Mouse (Mus musculus): Measurements from ENCODE around the gene Eif2ak4. TPM values are rescaled to one million over a fixed set of nuclear protein-coding genes. Genes with fewer than 3 reads are reported as not detected.

Gene Eif2ak4
- polyA plus RNA-seq, 1 experiment: 4.0 TPM

DNA sequence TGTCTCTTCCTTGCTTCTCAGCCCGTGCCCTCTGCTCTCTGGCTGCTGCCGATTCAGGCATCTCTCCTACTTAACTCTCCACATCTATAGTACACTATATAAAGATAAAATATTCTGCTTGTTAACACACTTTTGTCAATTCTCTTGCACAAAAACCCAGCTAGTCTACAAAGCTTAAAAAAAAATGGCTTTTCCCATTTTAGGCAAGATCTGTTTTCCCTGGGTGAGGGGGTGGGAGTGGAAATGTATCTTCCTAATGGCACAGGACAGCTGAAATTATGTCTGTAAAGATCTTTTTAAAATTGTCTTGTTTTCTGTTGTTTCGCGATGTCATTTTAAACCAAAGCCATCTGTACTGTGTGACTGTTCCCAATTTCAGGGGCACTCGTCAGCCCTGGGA, 75.1 kb downstream of the Eif2ak4 start:
- TF ChIP-seq POLR2A (IDR thresholded peaks at IDR 0.05; ENCODE audit: low read depth, low read length): no peak
- no peak for TF ChIP-seq CTCF (IDR thresholded peaks at IDR 0.05; ENCODE audit: extremely low read depth, insufficient read length, insufficient replicate concordance, low read depth, low read length)
- no peak overlapping the region for H3K4me3 ChIP-seq (ENCODE audit: low read depth, low read length)
- peaks cover 15% of the 10 kb centered on the region for H3K36me3 ChIP-seq (ENCODE audit: control insufficient read depth, insufficient read depth, low read length)
- WGBS: 97% methylated on average over 5 of the region's 5 CpGs
- no peaks in the 10 kb centered on the region for H3K27me3 ChIP-seq (ENCODE audit: control insufficient read depth, insufficient read depth, low read length)
- no peaks in the 10 kb centered on the region for H3K4me1 ChIP-seq (ENCODE audit: control insufficient read depth, insufficient read depth, insufficient read length, low read length)
- no peak overlapping the region for H3K27ac ChIP-seq (ENCODE audit: insufficient read depth, low read depth, low read length)

- H3K4me3 ChIP-seq (ENCODE audit: low read depth, low read length): no peak overlapping the region
- no peaks in the 10 kb centered on the region for H3K4me1 ChIP-seq (ENCODE audit: control insufficient read depth, insufficient read depth, insufficient read length, low read length)
- WGBS: 82% methylated on average over 3 of the region's 3 CpGs
- H3K27ac ChIP-seq (ENCODE audit: insufficient read depth, low read depth, low read length): no peak overlapping the region
- H3K27me3 ChIP-seq (ENCODE audit: control insufficient read depth, insufficient read depth, low read length): no peaks in the 10 kb centered on the region
- H3K36me3 ChIP-seq (ENCODE audit: control insufficient read depth, insufficient read depth, low read length): peaks cover 20% of the 10 kb centered on the region
- TF ChIP-seq CTCF (IDR thresholded peaks at IDR 0.05; ENCODE audit: extremely low read depth, insufficient read length, insufficient replicate concordance, low read depth, low read length): no peak
- no peak for TF ChIP-seq POLR2A (IDR thresholded peaks at IDR 0.05; ENCODE audit: low read depth, low read length)
Measured at GRCm38 (mm10) chr2:118464450-118464849, 76.0 kb downstream of the Eif2ak4 start.

- Histone ChIP-seq H3K4me3 (ENCODE audit: low read depth, low read length) (no peak overlapping the region), H3K27me3 (ENCODE audit: control insufficient read depth, insufficient read depth, low read length) (no peaks in the 10 kb centered on the region), H3K27ac (ENCODE audit: insufficient read depth, low read depth, low read length) (no peak overlapping the region), H3K36me3 (ENCODE audit: control insufficient read depth, insufficient read depth, low read length) (peaks cover 22% of the 10 kb centered on the region), H3K4me1 (ENCODE audit: control insufficient read depth, insufficient read depth, insufficient read length, low read length) (no peaks in the 10 kb centered on the region)
- 77% methylated on average over 2 of the region's 2 CpGs for WGBS
- no peak for TF ChIP-seq POLR2A (IDR thresholded peaks at IDR 0.05; ENCODE audit: low read depth, low read length)
- TF ChIP-seq CTCF (IDR thresholded peaks at IDR 0.05; ENCODE audit: extremely low read depth, insufficient read length, insufficient replicate concordance, low read depth, low read length): no peak
Measured at GRCm38 (mm10) chr2:118465894-118466293, 77.5 kb downstream of the Eif2ak4 start.

GRCm38 (mm10) chr2:118466601-118467000, 78.2 kb downstream of the Eif2ak4 start:
- Histone ChIP-seq H3K27me3 (ENCODE audit: control insufficient read depth, insufficient read depth, low read length) (no peaks in the 10 kb centered on the region), H3K27ac (ENCODE audit: insufficient read depth, low read depth, low read length) (no peak overlapping the region), H3K4me1 (ENCODE audit: control insufficient read depth, insufficient read depth, insufficient read length, low read length) (no peaks in the 10 kb centered on the region), H3K4me3 (ENCODE audit: low read depth, low read length) (no peak overlapping the region), H3K36me3 (ENCODE audit: control insufficient read depth, insufficient read depth, low read length) (peaks cover 26% of the 10 kb centered on the region)
- 65% methylated on average over 1 of the region's 1 CpGs for WGBS
- TF ChIP-seq CTCF (IDR thresholded peaks at IDR 0.05; ENCODE audit: extremely low read depth, insufficient read length, insufficient replicate concordance, low read depth, low read length) (no peak), POLR2A (IDR thresholded peaks at IDR 0.05; ENCODE audit: low read depth, low read length) (no peak)

DNA sequence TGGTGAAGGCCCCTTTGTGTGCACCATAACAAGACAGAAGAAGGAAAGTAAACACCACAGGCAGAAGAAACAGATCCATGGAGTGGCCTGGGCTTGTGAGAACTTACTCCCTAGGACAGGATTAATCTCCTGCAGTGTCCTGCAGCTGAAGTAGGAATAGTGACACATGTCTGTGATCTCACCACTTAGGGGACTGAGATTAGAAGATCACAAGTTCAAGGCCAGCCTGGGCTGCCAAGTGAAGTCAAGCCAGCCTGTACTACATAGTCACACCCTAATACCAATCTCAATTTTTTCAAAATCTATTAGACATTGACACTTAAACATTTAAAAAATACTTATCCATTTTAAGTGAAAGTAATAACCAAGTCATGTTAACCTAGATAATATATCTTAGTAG, 79.9 kb downstream of the Eif2ak4 start:
- H3K4me3 ChIP-seq (ENCODE audit: low read depth, low read length): no peak overlapping the region
- peaks cover 33% of the 10 kb centered on the region for H3K36me3 ChIP-seq (ENCODE audit: control insufficient read depth, insufficient read depth, low read length)
- TF ChIP-seq POLR2A (IDR thresholded peaks at IDR 0.05; ENCODE audit: low read depth, low read length) (no peak), CTCF (IDR thresholded peaks at IDR 0.05; ENCODE audit: extremely low read depth, insufficient read length, insufficient replicate concordance, low read depth, low read length) (no peak)
- no peaks in the 10 kb centered on the region for H3K27me3 ChIP-seq (ENCODE audit: control insufficient read depth, insufficient read depth, low read length)
- no peaks in the 10 kb centered on the region for H3K4me1 ChIP-seq (ENCODE audit: control insufficient read depth, insufficient read depth, insufficient read length, low read length)
- no peak overlapping the region for H3K27ac ChIP-seq (ENCODE audit: insufficient read depth, low read depth, low read length)

- Histone ChIP-seq H3K36me3 (ENCODE audit: control insufficient read depth, insufficient read depth, low read length) (peaks cover 15% of the 10 kb centered on the region), H3K27me3 (ENCODE audit: control insufficient read depth, insufficient read depth, low read length) (no peaks in the 10 kb centered on the region), H3K27ac (ENCODE audit: insufficient read depth, low read depth, low read length) (0 out of 2 replicates have a peak overlapping the region, but pooled peaks have one; percentile 1), H3K4me1 (ENCODE audit: control insufficient read depth, insufficient read depth, insufficient read length, low read length) (peaks cover 4% of the 10 kb centered on the region; the same call in 1 of the 2 replicates), H3K4me3 (ENCODE audit: low read depth, low read length) (peak overlapping the region; percentile 80)
- no peak for TF ChIP-seq POLR2A (IDR thresholded peaks at IDR 0.05; ENCODE audit: low read depth, low read length)
- no peak for TF ChIP-seq CTCF (IDR thresholded peaks at IDR 0.05; ENCODE audit: extremely low read depth, insufficient read length, insufficient replicate concordance, low read depth, low read length)
- WGBS: under 1% methylated on average over 52 of the region's 52 CpGs
Measured at GRCm38 (mm10) chr2:118478833-118479549, 90.6 kb downstream of the Eif2ak4 start.

DNA sequence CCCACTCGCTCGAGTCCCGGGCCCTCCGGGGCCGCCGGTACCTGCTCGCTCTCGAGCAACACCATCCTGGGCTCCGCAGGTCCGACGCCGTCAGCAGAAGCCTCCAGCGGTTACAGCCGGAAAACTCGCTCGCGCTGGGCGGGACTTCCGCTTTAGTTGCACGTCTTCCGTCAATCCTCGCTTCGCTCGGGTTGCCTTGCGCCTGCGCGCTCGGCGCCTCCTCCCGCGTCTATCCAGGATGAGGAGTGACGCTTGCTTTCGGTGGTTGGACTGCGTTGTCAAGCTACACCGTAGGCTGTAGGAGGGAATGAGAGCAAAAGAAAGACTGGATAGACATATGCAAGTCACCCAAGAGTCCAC, 91.1 kb downstream of the Eif2ak4 start, which contains the start of gene Srp14:
TSS of gene Srp14 (minus strand) at position 162 of the 360 bp plus-strand sequence.
- no peak for TF ChIP-seq CTCF (IDR thresholded peaks at IDR 0.05; ENCODE audit: extremely low read depth, insufficient read length, insufficient replicate concordance, low read depth, low read length)
- TF ChIP-seq POLR2A (IDR thresholded peaks at IDR 0.05; ENCODE audit: low read depth, low read length): peak; percentile 89
- Histone ChIP-seq H3K4me3 (ENCODE audit: low read depth, low read length) (peak within 1 kb of the TSS; percentile 80), H3K27ac (ENCODE audit: insufficient read depth, low read depth, low read length) (peak within 1 kb of the TSS; percentile 67), H3K27me3 (ENCODE audit: control insufficient read depth, insufficient read depth, low read length) (no peaks in the 10 kb centered on the region), H3K36me3 (ENCODE audit: control insufficient read depth, insufficient read depth, low read length) (peaks cover 10% of the 10 kb centered on the region; the same call in 1 of the 2 replicates), H3K4me1 (ENCODE audit: control insufficient read depth, insufficient read depth, insufficient read length, low read length) (peaks cover 4% of the 10 kb centered on the region; the same call in 1 of the 2 replicates)
- under 1% methylated on average over 35 of the region's 35 CpGs for WGBS

All from small intestine, adult 2 months (tissue).